Mouse (Mus musculus) liver, embryonic 14.5 days (tissue): ENCODE results near the gene Dnajb1. TPM values are rescaled to one million over a fixed set of nuclear protein-coding genes. Genes with fewer than 3 reads are reported as not detected.

Source experiments
- ATAC-seq: fragments of 200-750 bp; cut with Nextera tagmentation; 2 replicates; pipeline ENCODE4 v1.8.0; 2017; ENCODE audit warnings: moderate number of reproducible peaks, mild to moderate bottlenecking, moderate library complexity; ENCODE audit not compliant: insufficient read depth
- DNase-seq, 3 experiments: peaks; one replicate each; pipeline ENCODE4 v3.0.0-alpha.2; 2012 to 2013; ENCODE audit warnings: low read depth in 3 of 3, low spot score in 3 of 3
- H3K27ac ChIP-seq: fragments of 300-500 bp; sonication (generic); 2 replicates; pipeline ENCODE4 v1.5.1; 2014; ENCODE audit warnings: moderate library complexity, mild to moderate bottlenecking, control low read depth, inconsistent platforms
- H3K27me3 ChIP-seq: fragments of 300-500 bp; sonication (generic); 2 replicates; pipeline ENCODE4 v1.6.1; 2014; ENCODE audit warnings: mild to moderate bottlenecking, low read length, moderate library complexity; ENCODE audit not compliant: control insufficient read depth, insufficient read depth
- H3K36me3 ChIP-seq: fragments of 300-500 bp; sonication (generic); replicated peaks from 2 replicates; pipeline ENCODE4 v1.6.1; 2014; ENCODE audit warnings: low read depth; ENCODE audit not compliant: control insufficient read depth, insufficient read depth
- H3K4me1 ChIP-seq, 2 experiments: fragments of 200-500 bp in 1 of 2; fragments of 300-500 bp in 1 of 2; sonication (generic) in 1 of 2; replicated peaks; 2 replicates each; pipeline ENCODE4 v1.6.1; 2012 to 2014; ENCODE audit warnings: antibody characterized with exemption in 1 of 2, inconsistent platforms in 1 of 2, low read length in 1 of 2; ENCODE audit not compliant: control insufficient read depth in 2 of 2, insufficient read depth in 2 of 2
- H3K4me2 ChIP-seq: fragments of 300-500 bp; sonication (generic); 2 replicates; pipeline ENCODE4 v1.6.1; 2014; ENCODE audit warnings: low read depth, mild to moderate bottlenecking, control low read depth, moderate library complexity
- H3K4me3 ChIP-seq, 2 experiments: fragments of 200-500 bp in 1 of 2; fragments of 300-500 bp in 1 of 2; sonication (generic) in 1 of 2; 2 replicates each; pipeline ENCODE4 v1.5.1; 2012 to 2014; ENCODE audit warnings: low read depth in 2 of 2, low read length in 2 of 2, mild to moderate bottlenecking in 2 of 2, control low read depth in 1 of 2, inconsistent platforms in 1 of 2, moderate library complexity in 1 of 2; ENCODE audit not compliant: insufficient read depth in 1 of 2
- H3K9ac ChIP-seq: fragments of 300-500 bp; sonication (generic); replicated peaks from 2 replicates; pipeline ENCODE4 v1.6.1; 2014; ENCODE audit warnings: mild to moderate bottlenecking, control low read depth, moderate library complexity
- H3K9me3 ChIP-seq: fragments of 300-500 bp; sonication (generic); 2 replicates; pipeline ENCODE4 v1.6.1; 2016; ENCODE audit warnings: low read length, mixed read lengths; ENCODE audit not compliant: control insufficient read depth
- CTCF ChIP-seq: IDR thresholded peaks from 2 replicates; pipeline ENCODE4 v1.5.1; 2016; ENCODE audit warnings: antibody characterized with exemption, low read depth, control low read depth
- EP300 ChIP-seq: IDR thresholded peaks from 2 replicates; pipeline ENCODE4 v1.6.1; 2016; ENCODE audit warnings: antibody characterized with exemption, low read depth
- WGBS: fragments of 180-500 bp; shearing (Covaris S2); extraction: QIAGEN DNeasy Blood & Tissue Kit; methylation state at CpG from one replicate; pipeline ENCODE4 v1.1.7; 2014; ENCODE audit not compliant: insufficient replicate concordance; 5-methylcytosine and 5-hydroxymethylcytosine counted together
- polyA plus RNA-seq, 2 experiments: library from polyadenylated mRNA; depleted of rRNA in 1 of 2; stranded (reverse) in 1 of 2; unstranded in 1 of 2; fragments of >200 nt; fragmentation: Nextera tagmentation in 1 of 2; extraction: Ambion mirVana in 1 of 2; gene quantifications; 2 replicates each; pipeline versions ENCODE4 v1.2.1 to v1.2.3; 2012 to 2014

The Dnajb1 gene
- polyA plus RNA-seq, 2 experiments, result 32.7 to 37.8 TPM

DNA sequence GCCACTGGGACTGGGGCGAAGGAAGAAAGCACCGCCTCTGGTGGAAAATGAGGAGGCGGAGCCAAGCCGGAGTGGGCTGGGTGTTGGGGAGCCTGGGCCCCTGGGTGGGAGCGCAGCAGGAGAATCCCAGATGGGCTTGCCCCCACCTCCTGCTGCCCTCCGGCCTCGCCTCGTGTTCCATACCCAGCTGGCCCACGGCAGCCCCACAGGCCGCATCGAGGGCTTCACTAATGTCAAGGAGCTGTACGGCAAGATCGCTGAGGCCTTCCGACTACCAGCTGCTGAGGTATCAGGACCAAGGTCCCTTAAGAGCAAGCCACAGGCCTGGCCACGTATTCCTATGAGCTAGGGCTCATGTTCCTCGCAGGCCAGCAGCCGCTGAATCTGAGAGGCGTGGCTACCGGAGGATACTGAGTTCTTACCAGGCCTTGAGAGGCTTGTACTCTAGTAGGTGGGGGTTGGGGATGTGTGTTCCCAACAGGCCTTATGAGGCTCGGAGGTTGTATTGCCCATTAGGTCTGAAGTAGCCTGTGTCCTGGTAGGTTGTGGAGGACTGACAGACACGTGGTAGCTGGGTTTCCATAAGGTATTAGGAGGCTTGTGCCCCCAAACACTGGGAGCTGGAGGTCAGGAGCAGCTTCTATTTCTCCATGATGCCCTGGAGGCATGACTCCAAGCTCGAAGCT is 53.1 kb downstream of the Dnajb1 start:
- Histone ChIP-seq H3K4me3 (no peak overlapping the region), H3K4me1 (peaks cover 8 to 12% of the 10 kb centered on the region in 2 experiments), H3K4me2 (peak overlapping the region; percentile 6; the same call in 1 of the 2 replicates), H3K27ac (no peak overlapping the region), H3K27me3 (no peaks in the 10 kb centered on the region), H3K36me3 (no peaks in the 10 kb centered on the region), H3K9ac (no peak overlapping the region), H3K9me3 (no peaks in the 10 kb centered on the region)
- TF ChIP-seq CTCF (no peak), EP300 (no peak)
- WGBS, result 40% methylated on average over 22 of the region's 22 CpGs
- DNase-seq, result no peak
- ATAC-seq, result no peak

Other genes with a start within 250 kb of the Dnajb1 start
- gene Clgn, start 218.3 kb upstream of the Dnajb1 start, polyA plus RNA-seq (2012; rRNA removed), result 0.12 and 0.26 TPM in 2 replicates
- 0.39 and 0.54 TPM in 2 replicates for gene Clgn, start 218.3 kb upstream of the Dnajb1 start, polyA plus RNA-seq (2014; fragmentation: Nextera tagmentation; extraction: Ambion mirVana)
- 23.6 and 40.3 TPM in 2 replicates for gene Scoc, start 149.8 kb upstream of the Dnajb1 start, polyA plus RNA-seq (2012; rRNA removed)
- gene Scoc, start 149.8 kb upstream of the Dnajb1 start, polyA plus RNA-seq (2014; fragmentation: Nextera tagmentation; extraction: Ambion mirVana), result 65.5 and 72.5 TPM in 2 replicates
- gene Olfr370, start 72.4 kb upstream of the Dnajb1 start, polyA plus RNA-seq (2012; rRNA removed), result not detected in 2 replicates
- not detected in 2 replicates for gene Olfr370, start 72.4 kb upstream of the Dnajb1 start, polyA plus RNA-seq (2014; fragmentation: Nextera tagmentation; extraction: Ambion mirVana)
- 160 and 197 TPM in 2 replicates for gene Ndufb7, start 41.5 kb upstream of the Dnajb1 start, polyA plus RNA-seq (2012; rRNA removed)
- 283 and 290 TPM in 2 replicates for gene Ndufb7, start 41.5 kb upstream of the Dnajb1 start, polyA plus RNA-seq (2014; fragmentation: Nextera tagmentation; extraction: Ambion mirVana)
- gene Tecr, start 222 bp upstream of the Dnajb1 start, polyA plus RNA-seq (2012; rRNA removed), result 176 and 217 TPM in 2 replicates
- gene Tecr, start 222 bp upstream of the Dnajb1 start, polyA plus RNA-seq (2014; fragmentation: Nextera tagmentation; extraction: Ambion mirVana), result 294 and 325 TPM in 2 replicates
- 22.5 and 27.2 TPM in 2 replicates for gene Gipc1, start 44.5 kb downstream of the Dnajb1 start, polyA plus RNA-seq (2012; rRNA removed)
- 32.5 and 34.7 TPM in 2 replicates for gene Gipc1, start 44.5 kb downstream of the Dnajb1 start, polyA plus RNA-seq (2014; fragmentation: Nextera tagmentation; extraction: Ambion mirVana)
- 0.09 and 0.19 TPM in 2 replicates for gene Ptger1, start 58.5 kb downstream of the Dnajb1 start, polyA plus RNA-seq (2012; rRNA removed)
- gene Ptger1, start 58.5 kb downstream of the Dnajb1 start, polyA plus RNA-seq (2014; fragmentation: Nextera tagmentation; extraction: Ambion mirVana), result 0.18 and 0.47 TPM in 2 replicates
- 8.7 and 9.5 TPM in 2 replicates for gene Pkn1, start 91.0 kb downstream of the Dnajb1 start, polyA plus RNA-seq (2012; rRNA removed)
- gene Pkn1, start 91.0 kb downstream of the Dnajb1 start, polyA plus RNA-seq (2014; fragmentation: Nextera tagmentation; extraction: Ambion mirVana), result 6.9 TPM in 2 replicates
- 92.3 and 110 TPM in 2 replicates for gene Ddx39, start 107.0 kb downstream of the Dnajb1 start, polyA plus RNA-seq (2012; rRNA removed)
- 191 and 199 TPM in 2 replicates for gene Ddx39, start 107.0 kb downstream of the Dnajb1 start, polyA plus RNA-seq (2014; fragmentation: Nextera tagmentation; extraction: Ambion mirVana)
- 8.6 and 11.3 TPM in 2 replicates for gene Adgre5, start 133.1 kb downstream of the Dnajb1 start, polyA plus RNA-seq (2012; rRNA removed)
- gene Adgre5, start 133.1 kb downstream of the Dnajb1 start, polyA plus RNA-seq (2014; fragmentation: Nextera tagmentation; extraction: Ambion mirVana), result 8.7 and 8.9 TPM in 2 replicates